Mouse (Mus musculus) cerebellum, adult 2 months (tissue): ENCODE measurements around the gene Gm21891. TPM values are rescaled to one million over a fixed set of nuclear protein-coding genes. Genes with fewer than 3 reads are reported as not detected.
"Not testable (repeated sequence)": the region's sequence is repeated elsewhere in the genome, so short reads cannot be mapped to it uniquely, and the experiment has no call there.

ENCODE experiments used
- DNase-seq, 2 experiments: peaks; one replicate each; pipeline ENCODE4 v3.0.0; 2021
- H3K27ac ChIP-seq: fragments of 200-500 bp; 2 replicates; pipeline ENCODE4 v1.5.1; 2012; ENCODE audit warnings: low read length, control low read depth, inconsistent platforms; ENCODE audit not compliant: insufficient read depth
- H3K27me3 ChIP-seq: fragments of 200-500 bp; 2 replicates; pipeline ENCODE4 v1.6.1; 2012; ENCODE audit warnings: inconsistent platforms, mild to moderate bottlenecking, low read length, moderate library complexity; ENCODE audit not compliant: control insufficient read depth, insufficient read depth
- H3K4me1 ChIP-seq: fragments of 200-500 bp; 2 replicates; pipeline ENCODE4 v1.6.1; 2011; ENCODE audit warnings: low read length; ENCODE audit not compliant: control insufficient read depth, insufficient read depth
- H3K4me3 ChIP-seq: fragments of 200-500 bp; replicated peaks from 2 replicates; pipeline ENCODE3; 2011; ENCODE audit warnings: mild to moderate bottlenecking, low read depth, low read length, control low read depth; ENCODE audit not compliant: insufficient read depth
- WGBS: fragments of 180-500 bp; shearing (Covaris S2); methylation state at CpG from one replicate; pipeline ENCODE4 v1.1.7; 2018; 5-methylcytosine and 5-hydroxymethylcytosine counted together
- polyA plus RNA-seq: library from polyadenylated mRNA; depleted of rRNA; stranded (reverse); fragments of >200 nt; gene quantifications from 2 replicates; pipeline ENCODE4 v1.2.3, GENCODE M21; 2012; rRNA removed

Gene Gm21891
- not detected in 2 replicates for polyA plus RNA-seq

GRCm38 (mm10) chrY:13133392-13133791 lies at the start of gene Gm21891:
TSS of gene Gm21891 (minus strand) at chrY:13133492.
- not testable (repeated sequence) for H3K27me3 ChIP-seq, DNase-seq, H3K4me1 ChIP-seq, H3K27ac ChIP-seq, H3K4me3 ChIP-seq
- no CpG with 5 or more reads among the region's 3 CpGs for WGBS

GRCm38 (mm10) chrY:13161668-13162067 lies 28.4 kb upstream of the Gm21891 start, which contains the start of gene Gm21425:
TSS of gene Gm21425 (plus strand) at chrY:13161968.
- H3K4me1 ChIP-seq, H3K27me3 ChIP-seq, H3K4me3 ChIP-seq, H3K27ac ChIP-seq, DNase-seq: not testable (repeated sequence)

Other genes with a start within 250 kb of the Gm21891 start
- not detected in 2 replicates for gene Gm20807, start 90.6 kb downstream of the Gm21891 start, polyA plus RNA-seq
- not detected in 2 replicates for gene Gm21425, start 28.5 kb upstream of the Gm21891 start, polyA plus RNA-seq
- gene Gm21828, start 90.4 kb upstream of the Gm21891 start, polyA plus RNA-seq, result not detected in 2 replicates
- gene Gm21440, start 118.9 kb upstream of the Gm21891 start, polyA plus RNA-seq, result not detected in 2 replicates
- gene Gm21454, start 119.0 kb upstream of the Gm21891 start, polyA plus RNA-seq, result not detected in 2 replicates
- gene Gm21725, start 215.6 kb upstream of the Gm21891 start, polyA plus RNA-seq, result not detected in 2 replicates